Mouse (Mus musculus) hindbrain, embryonic 16.5 days (tissue): ENCODE measurements around the gene Zbtb20. TPM values are rescaled to one million over a fixed set of nuclear protein-coding genes. Genes with fewer than 3 reads are reported as not detected.
"Not testable (repeated sequence)": the region's sequence is repeated elsewhere in the genome, so short reads cannot be mapped to it uniquely, and the experiment has no call there.

ENCODE experiments used
- ATAC-seq: fragments of 200-750 bp; cut with Nextera tagmentation; 2 replicates; pipeline ENCODE4 v1.8.0; 2017; ENCODE audit warnings: moderate TSS enrichment, moderate library complexity
- H3K27ac ChIP-seq: fragments of 300-500 bp; sonication (generic); 2 replicates; pipeline ENCODE4 v1.5.1; 2014; ENCODE audit warnings: low read depth, mild to moderate bottlenecking, control low read depth, low read length, moderate library complexity
- H3K27me3 ChIP-seq: fragments of 300-500 bp; sonication (generic); replicated peaks from 2 replicates; pipeline ENCODE4 v1.6.1; 2014; ENCODE audit warnings: low read length; ENCODE audit not compliant: control insufficient read depth, insufficient read depth
- H3K36me3 ChIP-seq: fragments of 300-500 bp; sonication (generic); 2 replicates; pipeline ENCODE4 v1.6.1; 2014; ENCODE audit warnings: mild to moderate bottlenecking, low read length, moderate library complexity, mixed read lengths; ENCODE audit not compliant: control insufficient read depth, insufficient read depth
- H3K4me1 ChIP-seq: fragments of 300-500 bp; sonication (generic); 2 replicates; pipeline ENCODE4 v1.6.1; 2014; ENCODE audit warnings: low read depth, low read length; ENCODE audit not compliant: control insufficient read depth, insufficient read depth
- H3K4me2 ChIP-seq: fragments of 300-500 bp; sonication (generic); 2 replicates; pipeline ENCODE4 v1.6.1; 2014; ENCODE audit warnings: mild to moderate bottlenecking, low read length, control low read depth, moderate library complexity
- H3K4me3 ChIP-seq: fragments of 300-500 bp; sonication (generic); 2 replicates; pipeline ENCODE4 v1.5.1; 2014; ENCODE audit warnings: mild to moderate bottlenecking, low read length, control low read depth, moderate library complexity
- H3K9ac ChIP-seq: fragments of 300-500 bp; sonication (generic); 2 replicates; pipeline ENCODE4 v1.6.1; 2014; ENCODE audit warnings: low read depth, mild to moderate bottlenecking, control low read depth, low read length, moderate library complexity
- H3K9me3 ChIP-seq: fragments of 300-500 bp; sonication (generic); 2 replicates; pipeline ENCODE4 v1.6.1; 2014; ENCODE audit warnings: mild to moderate bottlenecking, low read length, moderate library complexity; ENCODE audit not compliant: control insufficient read depth
- WGBS: fragments of 180-500 bp; shearing (Covaris S2); extraction: QIAGEN DNeasy Blood & Tissue Kit; methylation state at CpG from one replicate; pipeline ENCODE4 v1.1.7; 2014; 5-methylcytosine and 5-hydroxymethylcytosine counted together
- polyA plus RNA-seq: library from polyadenylated mRNA; unstranded; fragments of >200 nt; fragmentation: Nextera tagmentation; extraction: Ambion mirVana; gene quantifications from 2 replicates; pipeline ENCODE4 v1.2.1, GENCODE M21; 2015

Gene Zbtb20
- polyA plus RNA-seq, 1 experiment from 2014 or later, result 46.6 TPM

DNA sequence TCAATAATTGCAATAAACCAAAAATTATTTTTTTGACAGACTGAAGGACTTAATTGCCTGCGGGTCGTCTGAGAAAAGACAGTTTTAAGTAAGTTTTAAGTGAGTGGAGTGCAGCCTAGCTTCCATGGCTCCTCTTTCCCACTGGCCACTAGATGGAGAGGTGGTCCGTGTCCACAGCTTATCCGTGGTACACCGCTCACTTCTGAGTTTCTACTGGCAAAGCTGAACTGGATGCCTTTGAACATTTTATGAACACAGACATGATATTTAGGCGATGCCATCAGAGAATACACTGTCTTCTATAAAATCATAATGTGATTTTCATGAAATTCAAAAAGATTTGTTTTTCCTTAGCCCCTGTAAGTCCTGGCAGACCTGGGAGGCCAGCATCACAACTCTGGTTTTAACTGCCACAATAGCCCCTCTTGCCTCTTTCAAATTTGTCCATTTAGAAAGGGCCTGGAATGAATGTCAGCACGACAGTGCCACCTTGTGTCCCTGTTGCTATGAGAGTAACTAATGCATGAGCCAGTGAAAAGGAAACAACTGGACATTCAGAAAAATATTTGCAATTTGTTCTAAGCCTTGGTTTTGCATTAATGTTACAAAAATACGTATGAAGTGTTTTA is 38.9 kb downstream of the Zbtb20 start:
- ATAC-seq, result peak; percentile 95
- WGBS, result 43% methylated on average over 8 of the region's 8 CpGs

DNA sequence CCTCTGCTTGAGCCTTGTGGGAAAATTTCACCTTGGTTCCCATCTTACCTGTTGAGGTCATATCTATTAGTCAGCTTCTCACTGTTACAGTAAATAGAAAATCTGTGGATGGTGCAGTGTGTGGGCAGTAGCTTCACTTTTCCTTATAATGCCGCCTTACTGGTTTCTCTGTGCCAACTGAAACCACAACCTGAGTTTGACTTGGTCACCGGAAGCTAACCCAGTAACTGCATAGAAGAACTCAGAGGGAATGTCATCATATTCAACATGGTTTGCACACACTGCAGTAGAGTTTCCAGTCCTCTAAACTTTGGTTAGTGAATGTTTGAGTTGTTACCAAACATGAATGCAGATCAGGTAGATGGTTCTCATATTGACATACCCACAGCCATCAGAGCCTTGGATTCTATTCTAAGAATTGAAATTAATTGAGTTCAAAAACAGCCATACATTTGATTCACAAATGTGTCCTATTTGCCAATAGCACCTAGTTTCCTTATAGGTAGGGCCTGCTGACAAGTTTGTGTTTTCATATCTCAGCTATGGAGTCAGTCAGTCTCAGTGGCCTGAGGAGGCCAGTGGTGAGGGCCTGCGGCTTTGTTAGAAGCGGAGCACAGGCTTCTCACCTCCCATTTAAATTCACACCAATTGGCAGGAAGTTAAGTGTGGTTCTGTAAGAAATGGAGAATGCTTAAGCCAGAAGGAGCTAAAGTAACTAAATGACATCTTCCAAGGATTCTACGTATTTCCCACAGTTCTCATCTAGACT is 44.5 kb downstream of the Zbtb20 start:
- Histone ChIP-seq H3K4me2 (no peak overlapping the region), H3K27ac (no peak overlapping the region)
- WGBS, result 92% methylated on average over 5 of the region's 5 CpGs

More for the DNA sequence above, 38.9 kb downstream of the Zbtb20 start:
- H3K4me1 ChIP-seq, result no peaks in the 10 kb centered on the region
- no peak overlapping the region for H3K4me3 ChIP-seq
- no peak overlapping the region for H3K4me2 ChIP-seq
- H3K9me3 ChIP-seq, result no peaks in the 10 kb centered on the region
- no peak overlapping the region for H3K27ac ChIP-seq
- H3K36me3 ChIP-seq, result no peaks in the 10 kb centered on the region
- no peak overlapping the region for H3K9ac ChIP-seq
- no peaks in the 10 kb centered on the region for H3K27me3 ChIP-seq

DNA sequence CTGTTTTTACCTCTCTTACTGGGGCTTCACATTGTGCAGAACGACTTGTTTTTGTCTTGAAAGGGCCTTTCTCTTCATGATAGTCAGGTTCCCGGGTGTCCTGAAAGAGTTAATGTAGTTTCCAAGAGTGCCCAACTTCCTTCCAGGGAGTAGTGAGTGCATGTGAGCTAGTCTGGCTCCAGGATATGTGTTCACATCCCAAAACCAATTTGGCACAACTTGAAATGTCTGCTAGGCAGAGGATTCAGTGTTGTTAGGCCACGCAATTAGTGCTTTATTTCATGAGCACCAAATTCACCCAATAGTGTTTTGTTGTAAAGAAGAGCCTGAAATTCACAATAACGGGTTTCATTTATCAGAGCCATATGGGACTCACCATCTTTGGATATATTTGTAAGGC is 45.8 kb downstream of the Zbtb20 start:
- Histone ChIP-seq H3K4me2 (no peak overlapping the region), H3K9me3 (no peaks in the 10 kb centered on the region), H3K27ac (no peak overlapping the region), H3K4me3 (no peak overlapping the region), H3K4me1 (no peaks in the 10 kb centered on the region), H3K36me3 (no peaks in the 10 kb centered on the region), H3K9ac (no peak overlapping the region), H3K27me3 (no peaks in the 10 kb centered on the region)
- no peak for ATAC-seq
- 55% methylated on average over 4 of the region's 4 CpGs for WGBS

More for the DNA sequence above, 44.5 kb downstream of the Zbtb20 start:
- Histone ChIP-seq H3K36me3 (no peaks in the 10 kb centered on the region), H3K4me1 (no peaks in the 10 kb centered on the region), H3K27me3 (no peaks in the 10 kb centered on the region), H3K9ac (no peak overlapping the region), H3K4me3 (no peak overlapping the region), H3K9me3 (no peaks in the 10 kb centered on the region)
- no peak for ATAC-seq

DNA sequence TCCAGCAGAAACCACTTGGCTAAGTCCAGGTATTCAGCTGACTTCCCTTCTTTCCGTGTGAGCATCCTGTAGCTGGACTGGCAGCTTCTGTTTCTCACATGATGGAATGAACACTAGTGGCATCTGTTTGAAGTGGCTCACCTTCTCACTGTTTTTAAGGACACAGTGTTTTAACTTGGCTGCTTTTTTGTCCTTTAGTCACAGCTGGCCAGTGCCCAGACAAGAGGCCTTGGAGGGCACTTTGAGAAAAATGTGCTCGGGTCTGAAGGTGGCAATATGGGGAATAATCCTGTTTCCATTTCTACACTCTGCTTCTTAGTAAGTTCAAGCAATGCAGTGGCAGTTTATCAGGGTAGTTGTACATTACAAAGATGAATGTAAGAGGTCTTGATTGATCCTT is 62.5 kb downstream of the Zbtb20 start:
- 56% methylated on average over 2 of the region's 2 CpGs for WGBS
- Histone ChIP-seq H3K4me1 (no peaks in the 10 kb centered on the region), H3K4me2 (no peak overlapping the region), H3K9ac (no peak overlapping the region), H3K27me3 (no peaks in the 10 kb centered on the region), H3K36me3 (no peaks in the 10 kb centered on the region), H3K9me3 (no peaks in the 10 kb centered on the region; the same call in 1 of the 2 replicates), H3K4me3 (no peak overlapping the region), H3K27ac (no peak overlapping the region)
- ATAC-seq, result no peak

DNA sequence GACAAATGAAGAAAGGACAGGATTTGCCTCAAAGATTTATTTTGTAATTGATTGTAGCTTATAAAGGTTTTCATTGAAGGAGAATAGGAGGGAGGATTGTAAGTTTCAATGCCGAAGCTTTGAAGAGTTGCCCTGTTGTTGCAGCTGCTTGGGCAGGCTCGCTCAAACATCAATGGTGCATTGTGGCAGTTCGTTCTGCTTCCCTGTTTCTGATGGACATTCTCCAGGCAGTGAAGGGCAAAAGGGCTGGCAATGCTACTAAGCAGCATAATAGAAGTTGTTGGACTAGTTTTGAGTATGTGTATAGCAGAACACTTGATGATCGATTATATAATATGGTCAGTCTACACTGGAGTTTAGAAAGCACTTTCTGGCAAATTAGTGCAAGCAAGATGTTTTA is 71.3 kb downstream of the Zbtb20 start:
- Histone ChIP-seq H3K27ac (no peak overlapping the region), H3K9me3 (no peaks in the 10 kb centered on the region; the same call in 1 of the 2 replicates), H3K4me3 (no peak overlapping the region), H3K27me3 (no peaks in the 10 kb centered on the region), H3K36me3 (no peaks in the 10 kb centered on the region), H3K9ac (no peak overlapping the region), H3K4me1 (no peaks in the 10 kb centered on the region), H3K4me2 (no peak overlapping the region)
- ATAC-seq, result no peak
- WGBS, result 23% methylated on average over 4 of the region's 4 CpGs

DNA sequence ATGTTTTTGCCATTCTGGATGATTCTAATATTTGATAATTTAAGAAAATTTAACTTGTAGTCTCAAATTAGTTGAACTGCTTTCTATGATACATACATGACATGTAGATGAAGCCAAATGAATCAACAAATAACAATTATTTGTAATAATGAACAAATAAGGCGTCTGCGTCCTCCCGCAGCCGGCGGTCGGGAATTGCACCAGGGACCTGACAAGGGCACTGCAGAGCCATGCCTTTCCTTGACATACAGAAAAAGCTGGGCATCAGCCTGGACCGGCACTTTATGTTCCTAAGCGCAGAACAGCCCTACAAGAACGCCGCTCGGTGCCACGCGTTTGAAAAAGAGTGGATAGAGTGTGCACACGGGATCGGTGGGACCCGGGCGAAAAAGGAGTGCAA is 79.7 kb downstream of the Zbtb20 start:
- not testable (repeated sequence) for H3K9ac ChIP-seq, H3K27me3 ChIP-seq, H3K36me3 ChIP-seq, H3K4me2 ChIP-seq, H3K4me1 ChIP-seq, H3K4me3 ChIP-seq, H3K27ac ChIP-seq, ATAC-seq, H3K9me3 ChIP-seq
- WGBS, result 95% methylated on average over 17 of the region's 17 CpGs

DNA sequence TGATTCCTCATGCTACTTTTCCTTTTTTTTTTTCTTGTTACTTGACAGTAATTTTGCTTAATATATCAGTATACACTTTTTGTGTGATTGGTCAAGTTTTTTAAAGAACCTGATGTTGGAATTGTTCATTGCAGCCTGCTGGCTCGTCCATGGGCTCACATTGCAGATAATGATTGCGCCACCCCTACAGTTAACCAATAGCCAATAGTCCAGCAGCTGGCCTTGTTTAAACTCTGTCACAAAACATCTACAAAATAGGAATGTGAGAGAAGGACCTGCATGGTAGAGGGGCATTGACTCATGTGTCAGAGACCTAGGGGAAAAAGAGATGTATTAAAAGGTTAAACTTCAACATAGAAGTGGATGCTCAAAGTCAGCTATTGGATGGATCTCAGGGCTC is 97.2 kb downstream of the Zbtb20 start:
- H3K9me3 ChIP-seq, result no peaks in the 10 kb centered on the region
- H3K9ac ChIP-seq, result no peak overlapping the region
- no peaks in the 10 kb centered on the region for H3K36me3 ChIP-seq
- ATAC-seq, result no peak
- no peak overlapping the region for H3K4me2 ChIP-seq
- H3K4me1 ChIP-seq, result no peaks in the 10 kb centered on the region
- 94% methylated on average over 2 of the region's 2 CpGs for WGBS
- no peak overlapping the region for H3K27ac ChIP-seq
- no peaks in the 10 kb centered on the region for H3K27me3 ChIP-seq
- H3K4me3 ChIP-seq, result no peak overlapping the region

DNA sequence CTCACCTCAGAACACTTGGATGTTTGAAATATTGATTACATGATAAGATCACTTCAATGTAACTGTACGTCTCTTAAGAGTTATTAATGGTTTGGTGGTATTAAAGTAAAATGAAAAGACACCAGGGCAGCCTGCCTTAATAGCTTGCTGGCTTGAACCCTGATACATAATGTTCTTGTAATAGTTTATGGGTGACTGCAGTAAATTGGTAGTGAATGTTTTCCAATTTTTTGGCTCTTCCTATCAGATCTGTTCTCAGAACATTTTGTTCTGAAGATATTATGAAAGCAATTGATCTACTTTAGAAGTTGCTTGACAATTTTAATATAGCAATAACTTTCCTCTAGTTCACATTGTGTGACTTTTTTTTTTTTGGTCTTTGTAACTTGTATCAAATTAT is 123.2 kb downstream of the Zbtb20 start:
- H3K9ac ChIP-seq, result no peak overlapping the region
- no peak overlapping the region for H3K27ac ChIP-seq
- no peaks in the 10 kb centered on the region for H3K36me3 ChIP-seq
- ATAC-seq, result no peak
- H3K27me3 ChIP-seq, result no peaks in the 10 kb centered on the region
- no peak overlapping the region for H3K4me3 ChIP-seq
- no peaks in the 10 kb centered on the region for H3K9me3 ChIP-seq
- H3K4me2 ChIP-seq, result no peak overlapping the region
- WGBS, result 86% methylated on average over 1 of the region's 1 CpGs
- H3K4me1 ChIP-seq, result no peaks in the 10 kb centered on the region

DNA sequence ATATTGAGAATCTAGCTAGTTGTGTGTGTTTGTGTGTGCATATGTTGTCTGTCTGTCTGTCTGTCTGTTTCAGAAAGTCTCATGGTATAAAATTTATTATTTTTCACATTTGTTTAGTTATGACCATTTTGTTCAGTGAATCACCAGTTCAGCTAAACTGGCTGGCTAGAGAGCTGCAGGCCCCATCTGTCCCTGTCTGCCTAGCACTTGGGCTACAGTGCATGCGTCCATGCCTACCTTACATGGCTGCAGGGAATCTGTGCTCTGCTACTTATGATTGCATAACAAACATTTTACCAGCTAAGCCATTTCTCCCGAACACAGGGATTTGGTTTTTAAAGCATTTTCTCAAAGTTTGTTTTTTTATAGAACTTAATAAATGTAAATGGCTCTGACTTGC is 150.7 kb downstream of the Zbtb20 start:
- H3K4me1 ChIP-seq, result no peaks in the 10 kb centered on the region

More for the DNA sequence above, 150.7 kb downstream of the Zbtb20 start:
- no peak for ATAC-seq
- H3K27me3 ChIP-seq, result no peaks in the 10 kb centered on the region
- no peak overlapping the region for H3K4me3 ChIP-seq
- H3K9me3 ChIP-seq, result no peaks in the 10 kb centered on the region
- H3K36me3 ChIP-seq, result no peaks in the 10 kb centered on the region
- no peak overlapping the region for H3K4me2 ChIP-seq
- WGBS, result 75% methylated on average over 2 of the region's 2 CpGs
- H3K27ac ChIP-seq, result no peak overlapping the region
- H3K9ac ChIP-seq, result no peak overlapping the region
